Mouse (Mus musculus): ENCODE measurements around the gene Zfp455. TPM values are rescaled to one million over a fixed set of nuclear protein-coding genes. Genes with fewer than 3 reads are reported as not detected.
"Not testable (repeated sequence)": the region's sequence is repeated elsewhere in the genome, so short reads cannot be mapped to it uniquely, and the experiment has no call there.

The Zfp455 gene
- 1.4 and 1.6 TPM in 2 replicates for polyA plus RNA-seq (2012; rRNA removed)

DNA sequence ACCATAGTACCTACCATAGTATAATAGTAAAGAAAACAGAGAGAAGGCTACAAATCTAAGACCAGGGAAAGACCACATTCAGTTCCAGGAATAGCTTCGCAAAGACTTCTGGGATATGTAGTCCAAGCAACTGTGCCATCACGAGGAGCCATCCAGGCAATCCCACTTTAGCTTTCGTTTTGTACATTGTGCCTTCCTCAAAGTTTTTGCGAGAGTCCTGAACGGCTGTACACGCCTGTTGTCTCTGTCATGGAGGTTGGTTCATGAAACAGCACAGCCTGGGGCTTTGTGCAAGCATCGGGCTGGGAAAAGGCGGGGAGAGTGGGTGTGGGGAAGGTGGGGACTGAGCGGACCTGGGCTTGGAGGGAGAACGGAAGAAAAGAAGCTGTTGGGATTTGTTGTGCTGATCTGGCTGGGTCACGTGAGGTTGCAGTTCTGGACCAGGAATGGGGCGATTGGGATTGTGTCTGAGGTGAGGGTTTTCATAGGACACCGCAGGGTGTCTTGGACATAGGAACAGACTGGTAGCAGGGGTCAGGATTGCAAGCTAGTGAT is at the start of gene Zfp455:
Gene Zfp455, plus strand, starts transcription at position 167 of the 555 bp plus-strand sequence.
- TF ChIP-seq CTCF (IDR thresholded peaks at IDR 0.05; ENCODE audit: borderline replicate concordance, extremely low read depth, insufficient read depth, insufficient read length), result no peak
- no peak for TF ChIP-seq POLR2A (IDR thresholded peaks at IDR 0.05; ENCODE audit: borderline replicate concordance, extremely low read depth, insufficient read depth, insufficient read length, poor library complexity, severe bottlenecking)
- DNase-seq (ENCODE audit: low read depth), result peak; percentile 90

DNA sequence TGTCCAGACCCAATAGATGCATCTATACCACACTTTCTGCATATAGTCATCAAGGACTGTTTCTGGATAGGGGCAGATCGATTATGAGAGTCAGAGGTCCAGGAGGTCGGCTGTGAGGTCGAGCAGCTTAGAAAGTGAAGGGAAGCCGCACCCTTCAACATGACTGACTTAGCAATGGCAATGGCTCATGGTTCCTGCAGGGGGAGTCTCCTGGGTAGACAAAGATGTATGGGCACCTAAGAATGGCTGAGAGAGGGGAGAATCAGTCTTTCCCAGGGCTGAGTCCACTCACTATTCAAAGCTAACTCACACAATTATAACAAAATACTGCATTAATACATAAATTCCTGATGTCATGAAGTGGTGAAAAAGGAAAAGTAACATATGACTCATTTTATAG is 28.2 kb upstream of the Zfp455 start:
- DNase-seq (ENCODE audit: low read depth), result not testable (repeated sequence)

DNA sequence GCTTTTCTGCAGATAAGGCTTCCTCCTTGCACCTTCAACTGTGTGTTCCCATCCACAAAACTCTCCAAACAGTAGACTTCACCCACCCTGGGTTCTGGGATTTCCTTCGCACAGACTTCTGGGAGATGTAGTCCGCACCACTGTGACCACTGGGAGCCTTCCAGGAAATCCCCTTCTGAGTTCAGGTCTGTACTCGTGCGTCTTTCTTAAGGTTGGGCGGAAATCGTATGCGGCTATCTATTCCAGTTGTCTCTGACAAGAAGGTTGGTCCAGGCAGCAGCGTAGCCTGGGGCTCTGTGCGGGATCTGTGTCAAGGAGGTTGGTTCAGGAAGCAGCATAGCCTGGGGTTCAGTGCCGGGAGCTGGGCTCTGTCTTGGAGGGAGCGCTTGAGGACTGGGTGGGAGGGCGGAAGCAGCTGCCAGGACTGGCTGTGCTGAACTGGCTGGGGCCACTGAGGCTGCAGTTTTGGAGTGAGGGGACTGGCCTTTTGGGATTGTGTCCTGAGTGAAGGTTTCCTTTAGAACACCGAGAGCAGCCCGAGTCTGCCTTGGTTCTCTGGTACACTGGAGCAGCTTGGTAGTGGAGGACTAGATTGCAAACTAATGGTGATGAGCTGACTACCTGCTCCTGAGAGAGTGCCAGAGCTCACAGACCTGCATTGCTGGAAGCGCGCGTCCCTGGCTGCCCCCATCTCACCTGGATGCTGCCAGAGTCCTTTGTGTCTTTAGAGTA is 21.1 kb upstream of the Zfp455 start, which contains the start of gene Rsl1:
Gene Rsl1, plus strand, starts transcription at position 192 of the 732 bp plus-strand sequence.
- DNase-seq (ENCODE audit: low read depth), result peak; percentile 82

DNA sequence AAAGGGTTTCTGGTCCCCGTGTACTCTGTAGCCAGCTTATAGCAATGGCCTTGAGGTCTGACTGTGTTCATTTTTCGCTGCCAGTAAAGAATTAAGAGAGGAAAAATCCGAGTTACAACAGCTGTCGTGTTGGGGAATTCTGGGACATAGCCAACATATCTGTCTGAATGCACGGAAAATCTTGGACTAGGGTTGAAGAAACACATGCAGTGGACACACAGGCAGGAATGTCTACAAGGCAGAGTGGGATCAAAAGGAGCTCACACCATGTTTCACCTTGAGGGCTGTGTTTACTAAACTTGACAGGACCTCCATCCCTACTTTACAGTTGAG is 20.6 kb upstream of the Zfp455 start:
- TF ChIP-seq CTCF (IDR thresholded peaks at IDR 0.05; ENCODE audit: borderline replicate concordance, extremely low read depth, insufficient read depth, insufficient read length) (no peak), POLR2A (IDR thresholded peaks at IDR 0.05; ENCODE audit: borderline replicate concordance, extremely low read depth, insufficient read depth, insufficient read length, poor library complexity, severe bottlenecking) (no peak)
- peak; percentile 14 for DNase-seq (ENCODE audit: low read depth)

GRCm38 (mm10) chr13:67201656-67202055 is 7.3 kb downstream of the Zfp455 start:
- TF ChIP-seq CTCF (IDR thresholded peaks at IDR 0.05; ENCODE audit: borderline replicate concordance, extremely low read depth, insufficient read depth, insufficient read length) (no peak), POLR2A (IDR thresholded peaks at IDR 0.05; ENCODE audit: borderline replicate concordance, extremely low read depth, insufficient read depth, insufficient read length, poor library complexity, severe bottlenecking) (no peak)
- DNase-seq (ENCODE audit: low read depth), result no peak

GRCm38 (mm10) chr13:67214015-67214607 is 19.8 kb downstream of the Zfp455 start:
- TF ChIP-seq POLR2A (IDR thresholded peaks at IDR 0.05; ENCODE audit: borderline replicate concordance, extremely low read depth, insufficient read depth, insufficient read length, poor library complexity, severe bottlenecking) (no peak), CTCF (IDR thresholded peaks at IDR 0.05; ENCODE audit: borderline replicate concordance, extremely low read depth, insufficient read depth, insufficient read length) (0 out of 2 replicates have a peak, but pooled peaks have one; percentile 2)
- DNase-seq (ENCODE audit: low read depth), result no peak

Other genes with a start within 250 kb of the Zfp455 start
- 2.9 and 3.4 TPM in 2 replicates for gene Zfp712, start 133.3 kb upstream of the Zfp455 start, polyA plus RNA-seq (2012; rRNA removed)
- gene Zfp708, start 96.5 kb upstream of the Zfp455 start, polyA plus RNA-seq (2012; rRNA removed), result 5.5 and 5.6 TPM in 2 replicates
- 1.7 and 2.1 TPM in 2 replicates for gene Gm28557, start 85.9 kb upstream of the Zfp455 start, polyA plus RNA-seq (2012; rRNA removed)
- gene Rslcan18, start 78.2 kb upstream of the Zfp455 start, polyA plus RNA-seq (2012; rRNA removed), result 0.03 and 0.25 TPM in 2 replicates
- 2.6 and 3.7 TPM in 2 replicates for gene Zfp759, start 72.8 kb upstream of the Zfp455 start, polyA plus RNA-seq (2012; rRNA removed)
- 3.8 and 4.2 TPM in 2 replicates for gene Rsl1, start 21.3 kb upstream of the Zfp455 start, polyA plus RNA-seq (2012; rRNA removed)
- 3.6 and 5.3 TPM in 2 replicates for gene Zfp458, start 84.0 kb downstream of the Zfp455 start, polyA plus RNA-seq (2012; rRNA removed)
- gene Zfp457, start 112.0 kb downstream of the Zfp455 start, polyA plus RNA-seq (2012; rRNA removed), result 1.8 and 2.6 TPM in 2 replicates
- gene Zfp595, start 138.1 kb downstream of the Zfp455 start, polyA plus RNA-seq (2012; rRNA removed), result 2.2 and 2.3 TPM in 2 replicates
- 0.30 TPM in 1 of 2 replicates, not detected in the other for gene Gm28044, start 166.0 kb downstream of the Zfp455 start, polyA plus RNA-seq (2012; rRNA removed)
- 0.66 and 0.70 TPM in 2 replicates for gene Zfp953, start 166.1 kb downstream of the Zfp455 start, polyA plus RNA-seq (2012; rRNA removed)
- gene Gm28041, start 181.2 kb downstream of the Zfp455 start, polyA plus RNA-seq (2012; rRNA removed), result not detected in 2 replicates
- gene Zfp456, start 181.3 kb downstream of the Zfp455 start, polyA plus RNA-seq (2012; rRNA removed), result 0.32 and 0.42 TPM in 2 replicates
- gene Zfp429, start 205.3 kb downstream of the Zfp455 start, polyA plus RNA-seq (2012; rRNA removed), result 3.4 and 4.0 TPM in 2 replicates
- 0.59 TPM in 2 replicates for gene Zfp459, start 226.9 kb downstream of the Zfp455 start, polyA plus RNA-seq (2012; rRNA removed)

Data from brain, embryonic 14.5 days (tissue).